ENCODE assay signal across 22 mouse cellular contexts in genomic region chr19:31671726-31672125, GRCm38 (mm10).
"Had no signal": no experiment of that assay in that cellular context is flagged by ENCODE, and none has a peak within 500 bp of the region (broad histone marks: within the 10 kb centered on the region; RNA-seq: fewer than 3 reads in every experiment).

No protein-coding gene starts in this region.

- ATAC-seq: hindbrain, embryonic 16.5 days; hindbrain, postnatal 0 days; inflammation-experienced regulatory T-cells, adult 6 months; intestine, embryonic 15.5 days; intestine, embryonic 16.5 days; intestine, postnatal 0 days had no signal

- DNase-seq: heart, postnatal 10 days; heart, postnatal 14 days; heart, postnatal 36 days; heart, postnatal 4 days; kidney, adult 11 months; kidney, adult 18-20 months; kidney, adult 2 months; kidney, adult 8-10 months; kidney, adult 9 months; kidney, postnatal 10 days; kidney, postnatal 14 days; kidney, postnatal 25 days; kidney, postnatal 36 days; kidney, postnatal 4 days; layer of hippocampus, adult 9-11 months; layer of hippocampus, postnatal 36 days had no signal
